Comparison of ENCODE assay signal across 8 mouse cellular contexts in the genomic region with DNA sequence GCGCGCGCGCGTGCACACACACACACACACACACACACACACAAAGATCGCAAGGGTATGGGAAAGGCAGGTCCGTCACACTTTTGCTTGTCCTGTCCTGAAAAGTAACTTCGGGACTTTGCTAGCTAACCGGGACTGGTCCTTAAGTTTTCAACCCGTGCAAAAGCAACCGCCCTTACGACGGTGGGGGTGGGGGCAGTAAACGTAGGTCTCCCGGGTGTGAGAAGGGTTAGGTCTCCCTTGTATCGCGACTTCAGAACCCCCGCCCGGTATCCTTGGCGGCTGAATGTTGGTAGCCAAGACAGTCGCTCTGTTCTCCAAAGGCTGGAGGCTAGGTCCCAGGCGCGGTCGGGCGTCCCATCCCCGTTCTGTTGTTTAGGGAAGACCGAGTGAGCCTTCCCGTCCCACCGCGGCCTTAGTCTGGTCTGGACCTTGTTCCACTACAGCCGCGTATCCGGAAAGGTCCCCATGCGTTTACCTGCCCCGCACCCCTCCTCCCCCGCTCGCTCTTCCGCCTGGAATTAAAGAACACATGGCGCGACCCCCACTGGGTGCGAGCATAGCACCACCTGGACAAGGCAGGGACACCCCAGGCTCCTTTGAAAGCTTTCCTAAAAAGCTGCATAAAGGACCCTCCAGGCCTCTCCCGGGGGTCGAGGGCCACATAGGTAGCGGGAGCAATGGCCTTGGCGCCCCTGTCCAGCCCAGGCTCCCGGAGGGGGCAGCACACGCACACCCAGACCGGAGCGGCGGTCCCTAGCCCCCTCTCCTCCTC. TPM values are rescaled to one million over a fixed set of nuclear protein-coding genes. Genes with fewer than 3 reads are reported as not detected.
DNase-seq lines count a peak whose midpoint lies in the region; ATAC-seq and TF ChIP-seq lines count a peak whose summit lies in the region.

No protein-coding gene starts in this region.

- 0 out of 2 replicates have a peak, but pooled peaks have one; percentile 17 for ATAC-seq in forebrain, embryonic 15.5 days (replicated peaks)
- no peak; the same call in 1 of the 2 replicates for ATAC-seq in kidney, embryonic 15.5 days (replicated peaks; ENCODE audit: low FRiP score)
- no peak for ATAC-seq in activated CD4-positive, CD25-positive, alpha-beta regulatory T cell, adult 4 months

- H3K4me3 ChIP-seq in left cerebral cortex, adult 2 months, result peak overlapping the region; percentile 51
- H3K4me3 ChIP-seq in forebrain, embryonic 15.5 days, result peak overlapping the region; percentile 51
- peak overlapping the region; percentile 78 for H3K4me3 ChIP-seq in kidney, embryonic 15.5 days (replicated peaks)
- peak overlapping the region; percentile 92 for H3K4me3 ChIP-seq in myocyte

- H3K9me3 ChIP-seq in forebrain, embryonic 15.5 days, result no peaks in the 10 kb centered on the region
- no peaks in the 10 kb centered on the region for H3K9me3 ChIP-seq in kidney, embryonic 15.5 days (replicated peaks)

- H3K9ac ChIP-seq in forebrain, embryonic 15.5 days (replicated peaks), result no peak overlapping the region
- peak overlapping the region; percentile 71; the same call in 1 of the 2 replicates for H3K9ac ChIP-seq in kidney, embryonic 15.5 days

- no peaks in the 10 kb centered on the region for H3K36me3 ChIP-seq in forebrain, embryonic 15.5 days
- peaks cover 5% of the 10 kb centered on the region; the same call in 1 of the 2 replicates for H3K36me3 ChIP-seq in kidney, embryonic 15.5 days
- H3K36me3 ChIP-seq in myocyte (ENCODE audit: control insufficient read depth, insufficient read depth), result no peaks in the 10 kb centered on the region

- no peak for TF ChIP-seq POLR2A in myocyte (IDR thresholded peaks at IDR 0.05; ENCODE audit: insufficient read length, low read depth)

- no peak for TF ChIP-seq CTCF in left cerebral cortex, adult 2 months (IDR thresholded peaks at IDR 0.05)

- peaks cover 35% of the 10 kb centered on the region for H3K4me1 ChIP-seq in forebrain, embryonic 15.5 days
- H3K4me1 ChIP-seq in kidney, embryonic 15.5 days, result peaks cover 29% of the 10 kb centered on the region

- peaks cover 6% of the 10 kb centered on the region for H3K79me2 ChIP-seq in myocyte (ENCODE audit: control insufficient read depth, insufficient read depth)

- DNase-seq in left cerebral cortex, adult 2 months (ENCODE audit: extremely low spot score in 1 of 2, low spot score in 2 of 2), result no peak
- no peak for DNase-seq in left cerebral cortex, postnatal 4 days
- peak; percentile 19 for DNase-seq in NIH3T3 (ENCODE audit: low read depth)
- DNase-seq in left cerebral cortex, postnatal 14 days (ENCODE audit: low spot score in 2 of 2), result no peak

- H3K27ac ChIP-seq in left cerebral cortex, adult 2 months, result no peak overlapping the region
- no peak overlapping the region for H3K27ac ChIP-seq in forebrain, embryonic 15.5 days (replicated peaks)
- H3K27ac ChIP-seq in kidney, embryonic 15.5 days, result no peak overlapping the region

- peak overlapping the region; percentile 88 for H3K4me2 ChIP-seq in forebrain, embryonic 15.5 days (replicated peaks)
- peak overlapping the region; percentile 100 for H3K4me2 ChIP-seq in kidney, embryonic 15.5 days
- H3K4me2 ChIP-seq in myocyte (ENCODE audit: low read depth), result peak overlapping the region; percentile 88

- intact Hi-C loops in left cerebral cortex, adult 2 months (cut with DNase I), result loop anchor here (5.0 to 10.0 kb wide), 5 partner anchors 115 to 1197 kb away; no protein-coding TSS in a partner anchor
- intact Hi-C loops in left cerebral cortex, postnatal 4 days (cut with DNase I), result loop anchor here (10.0 kb wide), 1 partner anchor 115 kb away; no protein-coding TSS in a partner anchor
- intact Hi-C loops in left cerebral cortex, postnatal 14 days (cut with DNase I), result loop anchor here (10.0 kb wide), 2 partner anchors 765 to 1195 kb away; no protein-coding TSS in a partner anchor

- under 1% methylated on average over 50 of the region's 50 CpGs for WGBS in forebrain, embryonic 15.5 days
- WGBS in kidney, embryonic 15.5 days, result under 1% methylated on average over 50 of the region's 50 CpGs

- peaks cover 22% of the 10 kb centered on the region for H3K27me3 ChIP-seq in forebrain, embryonic 15.5 days
- peaks cover 50% of the 10 kb centered on the region for H3K27me3 ChIP-seq in kidney, embryonic 15.5 days
- H3K27me3 ChIP-seq in myocyte (ENCODE audit: control insufficient read depth, insufficient read depth, insufficient read length), result peaks cover 28% of the 10 kb centered on the region

- peak overlapping the region; percentile 6 for H3ac ChIP-seq in myocyte (ENCODE audit: control insufficient read depth, insufficient read length)

TF ChIP-seq in myocyte, 11 proteins besides CTCF, POLR2A, EP300 and RAD21:
- TF ChIP-seq E2F4 (IDR thresholded peaks at IDR 0.05; ENCODE audit: insufficient read depth) (no peak), REST (IDR thresholded peaks at IDR 0.05; ENCODE audit: insufficient read depth, insufficient read length) (no peak), TCF3 (IDR thresholded peaks at IDR 0.05; ENCODE audit: insufficient read length, low read depth) (no peak), MAX (IDR thresholded peaks at IDR 0.05; ENCODE audit: low read depth) (no peak), MYOG (IDR thresholded peaks at IDR 0.05; ENCODE audit: control insufficient read depth in 1 of 3, insufficient read depth in 1 of 3, insufficient read length in 2 of 3, low read depth in 2 of 3) (no peak), MYOD1 (IDR thresholded peaks at IDR 0.05; ENCODE audit: control insufficient read depth in 1 of 3, insufficient read length in 2 of 3, low read depth in 2 of 3) (no peak), CEBPB (IDR thresholded peaks at IDR 0.05; ENCODE audit: insufficient read depth, poor library complexity, severe bottlenecking) (no peak), POLR2AphosphoS2 (IDR thresholded peaks at IDR 0.05; ENCODE audit: insufficient read length, low read depth) (no peak), USF1 (IDR thresholded peaks at IDR 0.05; ENCODE audit: low read depth) (no peak), SRF (IDR thresholded peaks at IDR 0.05; ENCODE audit: control insufficient read depth, insufficient read length, low read depth) (no peak), TCF12 (IDR thresholded peaks at IDR 0.05; ENCODE audit: insufficient read depth, poor library complexity, severe bottlenecking) (no peak)

RNA-seq across cellular contexts. Expression of a gene that starts 0.8 kb away (rescaled TPM):
- under 1 TPM; 0.35 to 0.77 TPM for total RNA-seq in left cerebral cortex, adult 2 months (2021)
- 1 to 10 TPM in 1 of 2 experiments, under 1 TPM in 1; 0.77 to 2.1 TPM for total RNA-seq in left cerebral cortex, postnatal 4 days (2021)
- 4.3 and 5.5 TPM in 2 replicates for polyA plus RNA-seq in forebrain, embryonic 15.5 days (2015; fragmentation: Nextera tagmentation; extraction: Ambion mirVana)
- 21.6 and 29.6 TPM in 2 replicates for polyA plus RNA-seq in kidney, embryonic 15.5 days (2015; fragmentation: Nextera tagmentation; extraction: Ambion mirVana)
- 5.8 TPM for polyA plus RNA-seq in myocyte (2012; fragmentation: generic; extraction: Trizol)
- total RNA-seq in left cerebral cortex, postnatal 14 days (2021), result 1 to 10 TPM in 1 of 2 experiments, not detected in 1; 1.1 TPM
- 10 to 100 TPM; 12.5 to 23.0 TPM for polyA plus RNA-seq in activated CD4-positive, CD25-positive, alpha-beta regulatory T cell, adult 4 months (2017; shearing (Covaris generic))

RNA-seq across cellular contexts. Expression of a gene that starts 8.5 kb away (rescaled TPM):
- total RNA-seq in left cerebral cortex, adult 2 months (2021), result under 1 TPM in 1 of 2 experiments, not detected in 1; 0.29 TPM
- total RNA-seq in left cerebral cortex, postnatal 4 days (2021), result under 1 TPM; 0.42 to 0.44 TPM
- polyA plus RNA-seq in forebrain, embryonic 15.5 days (2015; fragmentation: Nextera tagmentation; extraction: Ambion mirVana), result 0.73 and 0.90 TPM in 2 replicates
- polyA plus RNA-seq in kidney, embryonic 15.5 days (2015; fragmentation: Nextera tagmentation; extraction: Ambion mirVana), result 11.7 and 12.7 TPM in 2 replicates
- 22.0 TPM for polyA plus RNA-seq in myocyte (2012; fragmentation: generic; extraction: Trizol)
- not detected for total RNA-seq in left cerebral cortex, postnatal 14 days (2021)
- polyA plus RNA-seq in activated CD4-positive, CD25-positive, alpha-beta regulatory T cell, adult 4 months (2017; shearing (Covaris generic)), result not detected

RNA-seq across cellular contexts. Expression of a gene that starts 8.5 kb away (rescaled TPM):
- under 1 TPM in 1 of 2 experiments, not detected in 1; 0.47 TPM for total RNA-seq in left cerebral cortex, adult 2 months (2021)
- under 1 TPM; 0.34 to 0.36 TPM for total RNA-seq in left cerebral cortex, postnatal 4 days (2021)
- polyA plus RNA-seq in forebrain, embryonic 15.5 days (2015; fragmentation: Nextera tagmentation; extraction: Ambion mirVana), result 0.28 TPM in 1 of 2 replicates, not detected in the other
- 1.1 and 1.2 TPM in 2 replicates for polyA plus RNA-seq in kidney, embryonic 15.5 days (2015; fragmentation: Nextera tagmentation; extraction: Ambion mirVana)
- polyA plus RNA-seq in myocyte (2012; fragmentation: generic; extraction: Trizol), result 0.24 TPM
- total RNA-seq in left cerebral cortex, postnatal 14 days (2021), result under 1 TPM; 0.35 to 0.42 TPM
- polyA plus RNA-seq in activated CD4-positive, CD25-positive, alpha-beta regulatory T cell, adult 4 months (2017; shearing (Covaris generic)), result 10 to 100 TPM in 1 of 2 experiments, 1 to 10 TPM in 1; 1.8 to 13.9 TPM
